Mouse (Mus musculus) spleen, adult 18-20 months (tissue): ENCODE data around the gene Itgbl1.

Experiments used
- DNase-seq, 2 experiments: peaks; one replicate each; pipeline ENCODE4 v3.0.0; 2022; ENCODE audit warnings: mixed read lengths in 2 of 2

Gene Itgbl1

GRCm38 (mm10) chr14:123990591-123991195 is 330.9 kb downstream of the Itgbl1 start:
- no peak for DNase-seq
